Mouse (Mus musculus): ENCODE measurements around the gene Mettl2. TPM values are rescaled to one million over a fixed set of nuclear protein-coding genes. Genes with fewer than 3 reads are reported as not detected.

The Mettl2 gene
- polyA plus RNA-seq, 1 experiment from 2014 or later: 32.9 TPM

GRCm38 (mm10) chr11:105150691-105151090 lies 24.5 kb downstream of the Mettl2 start:
- H3K27ac ChIP-seq (ENCODE audit: low read length): no peak overlapping the region
- H3K4me3 ChIP-seq (ENCODE audit: low read length): no peak overlapping the region
- 71% methylated on average over 4 of the region's 4 CpGs for WGBS
- no peaks in the 10 kb centered on the region for H3K36me3 ChIP-seq (ENCODE audit: control insufficient read depth, insufficient read depth, low read length)
- no peaks in the 10 kb centered on the region for H3K9me3 ChIP-seq (ENCODE audit: control insufficient read depth, low read length)
- H3K9ac ChIP-seq (ENCODE audit: low read length): no peak overlapping the region
- no peaks in the 10 kb centered on the region for H3K27me3 ChIP-seq (ENCODE audit: control insufficient read depth, insufficient read depth, low read depth, low read length)
- peaks cover 21% of the 10 kb centered on the region for H3K4me1 ChIP-seq (replicated peaks; ENCODE audit: control insufficient read depth, insufficient read depth, low read length)
- ATAC-seq (ENCODE audit: low read depth): no peak
- no peak overlapping the region for H3K4me2 ChIP-seq (ENCODE audit: low read depth, low read length)

GRCm38 (mm10) chr11:105151226-105152016 lies 25.2 kb downstream of the Mettl2 start:
- Histone ChIP-seq H3K4me1 (replicated peaks; ENCODE audit: control insufficient read depth, insufficient read depth, low read length) (peaks cover 21% of the 10 kb centered on the region), H3K4me2 (ENCODE audit: low read depth, low read length) (0 out of 2 replicates have a peak overlapping the region, but pooled peaks have one; percentile 6), H3K27ac (ENCODE audit: low read length) (no peak overlapping the region), H3K36me3 (ENCODE audit: control insufficient read depth, insufficient read depth, low read length) (no peaks in the 10 kb centered on the region), H3K9me3 (ENCODE audit: control insufficient read depth, low read length) (no peaks in the 10 kb centered on the region), H3K4me3 (ENCODE audit: low read length) (no peak overlapping the region), H3K9ac (ENCODE audit: low read length) (no peak overlapping the region), H3K27me3 (ENCODE audit: control insufficient read depth, insufficient read depth, low read depth, low read length) (no peaks in the 10 kb centered on the region)
- ATAC-seq (ENCODE audit: low read depth): no peak
- WGBS: 19% methylated on average over 17 of the region's 19 CpGs

GRCm38 (mm10) chr11:105152017-105152300 lies 25.7 kb downstream of the Mettl2 start:
- Histone ChIP-seq H3K27ac (ENCODE audit: low read length) (no peak overlapping the region), H3K27me3 (ENCODE audit: control insufficient read depth, insufficient read depth, low read depth, low read length) (no peaks in the 10 kb centered on the region), H3K9me3 (ENCODE audit: control insufficient read depth, low read length) (no peaks in the 10 kb centered on the region), H3K9ac (ENCODE audit: low read length) (no peak overlapping the region), H3K4me3 (ENCODE audit: low read length) (no peak overlapping the region), H3K36me3 (ENCODE audit: control insufficient read depth, insufficient read depth, low read length) (no peaks in the 10 kb centered on the region), H3K4me2 (ENCODE audit: low read depth, low read length) (no peak overlapping the region), H3K4me1 (replicated peaks; ENCODE audit: control insufficient read depth, insufficient read depth, low read length) (peaks cover 21% of the 10 kb centered on the region)
- ATAC-seq (ENCODE audit: low read depth): no peak
- WGBS: 83% methylated on average over 2 of the region's 4 CpGs

- H3K27ac ChIP-seq (ENCODE audit: low read length): no peak overlapping the region
- no peak for ATAC-seq (ENCODE audit: low read depth)
- peaks cover 21% of the 10 kb centered on the region for H3K4me1 ChIP-seq (replicated peaks; ENCODE audit: control insufficient read depth, insufficient read depth, low read length)
- no peaks in the 10 kb centered on the region for H3K27me3 ChIP-seq (ENCODE audit: control insufficient read depth, insufficient read depth, low read depth, low read length)
- no peak overlapping the region for H3K4me2 ChIP-seq (ENCODE audit: low read depth, low read length)
- H3K9me3 ChIP-seq (ENCODE audit: control insufficient read depth, low read length): no peaks in the 10 kb centered on the region
- H3K4me3 ChIP-seq (ENCODE audit: low read length): no peak overlapping the region
- H3K36me3 ChIP-seq (ENCODE audit: control insufficient read depth, insufficient read depth, low read length): no peaks in the 10 kb centered on the region
- H3K9ac ChIP-seq (ENCODE audit: low read length): no peak overlapping the region
- 77% methylated on average over 11 of the region's 11 CpGs for WGBS
These were observed 26.2 kb downstream of the Mettl2 start for GRCm38 (mm10) chr11:105152357-105152899.

- H3K27ac ChIP-seq (ENCODE audit: low read length): peak overlapping the region; percentile 71
- H3K4me2 ChIP-seq (ENCODE audit: low read depth, low read length): peak overlapping the region; percentile 38
- 11% methylated on average over 12 of the region's 12 CpGs for WGBS
- H3K4me1 ChIP-seq (replicated peaks; ENCODE audit: control insufficient read depth, insufficient read depth, low read length): peaks cover 21% of the 10 kb centered on the region
- H3K9ac ChIP-seq (ENCODE audit: low read length): peak overlapping the region; percentile 41
- no peak overlapping the region for H3K4me3 ChIP-seq (ENCODE audit: low read length)
- H3K27me3 ChIP-seq (ENCODE audit: control insufficient read depth, insufficient read depth, low read depth, low read length): no peaks in the 10 kb centered on the region
- H3K9me3 ChIP-seq (ENCODE audit: control insufficient read depth, low read length): no peaks in the 10 kb centered on the region
- peak; percentile 86 for ATAC-seq (ENCODE audit: low read depth)
- no peaks in the 10 kb centered on the region for H3K36me3 ChIP-seq (ENCODE audit: control insufficient read depth, insufficient read depth, low read length)
These were observed 27.0 kb downstream of the Mettl2 start for GRCm38 (mm10) chr11:105153068-105153833.

- WGBS: 28% methylated on average over 4 of the region's 4 CpGs
- H3K9ac ChIP-seq (ENCODE audit: low read length): no peak overlapping the region
- no peak overlapping the region for H3K4me3 ChIP-seq (ENCODE audit: low read length)
- no peaks in the 10 kb centered on the region for H3K36me3 ChIP-seq (ENCODE audit: control insufficient read depth, insufficient read depth, low read length)
- peak; percentile 19 for ATAC-seq (ENCODE audit: low read depth)
- no peak overlapping the region for H3K4me2 ChIP-seq (ENCODE audit: low read depth, low read length)
- no peaks in the 10 kb centered on the region for H3K9me3 ChIP-seq (ENCODE audit: control insufficient read depth, low read length)
- H3K27me3 ChIP-seq (ENCODE audit: control insufficient read depth, insufficient read depth, low read depth, low read length): no peaks in the 10 kb centered on the region
- H3K27ac ChIP-seq (ENCODE audit: low read length): no peak overlapping the region
- H3K4me1 ChIP-seq (replicated peaks; ENCODE audit: control insufficient read depth, insufficient read depth, low read length): peaks cover 21% of the 10 kb centered on the region
These were observed 29.7 kb downstream of the Mettl2 start for GRCm38 (mm10) chr11:105155915-105156314.

GRCm38 (mm10) chr11:105156748-105157267 lies 30.6 kb downstream of the Mettl2 start:
- ATAC-seq (ENCODE audit: low read depth): no peak
- Histone ChIP-seq H3K4me3 (ENCODE audit: low read length) (no peak overlapping the region), H3K27me3 (ENCODE audit: control insufficient read depth, insufficient read depth, low read depth, low read length) (no peaks in the 10 kb centered on the region), H3K27ac (ENCODE audit: low read length) (no peak overlapping the region), H3K4me2 (ENCODE audit: low read depth, low read length) (no peak overlapping the region), H3K9ac (ENCODE audit: low read length) (no peak overlapping the region), H3K36me3 (ENCODE audit: control insufficient read depth, insufficient read depth, low read length) (no peaks in the 10 kb centered on the region), H3K4me1 (replicated peaks; ENCODE audit: control insufficient read depth, insufficient read depth, low read length) (peaks cover 21% of the 10 kb centered on the region), H3K9me3 (ENCODE audit: control insufficient read depth, low read length) (no peaks in the 10 kb centered on the region)
- 64% methylated on average over 19 of the region's 19 CpGs for WGBS

GRCm38 (mm10) chr11:105158047-105158446 lies 31.8 kb downstream of the Mettl2 start:
- Histone ChIP-seq H3K36me3 (ENCODE audit: control insufficient read depth, insufficient read depth, low read length) (no peaks in the 10 kb centered on the region), H3K27me3 (ENCODE audit: control insufficient read depth, insufficient read depth, low read depth, low read length) (no peaks in the 10 kb centered on the region), H3K4me1 (replicated peaks; ENCODE audit: control insufficient read depth, insufficient read depth, low read length) (peaks cover 15% of the 10 kb centered on the region), H3K4me2 (ENCODE audit: low read depth, low read length) (no peak overlapping the region), H3K9me3 (ENCODE audit: control insufficient read depth, low read length) (peaks cover 8% of the 10 kb centered on the region), H3K4me3 (ENCODE audit: low read length) (no peak overlapping the region), H3K27ac (ENCODE audit: low read length) (no peak overlapping the region), H3K9ac (ENCODE audit: low read length) (no peak overlapping the region)
- no peak for ATAC-seq (ENCODE audit: low read depth)

- 51% methylated on average over 6 of the region's 6 CpGs for WGBS
- ATAC-seq (ENCODE audit: low read depth): 0 out of 2 replicates have a peak, but pooled peaks have one; percentile 47
- H3K4me2 ChIP-seq (ENCODE audit: low read depth, low read length): no peak overlapping the region
These were observed 33.6 kb downstream of the Mettl2 start for GRCm38 (mm10) chr11:105159673-105160360.

More at GRCm38 (mm10) chr11:105159673-105160360, 33.6 kb downstream of the Mettl2 start:
- Histone ChIP-seq H3K27me3 (ENCODE audit: control insufficient read depth, insufficient read depth, low read depth, low read length) (no peaks in the 10 kb centered on the region), H3K4me3 (ENCODE audit: low read length) (no peak overlapping the region), H3K4me1 (replicated peaks; ENCODE audit: control insufficient read depth, insufficient read depth, low read length) (peaks cover 3% of the 10 kb centered on the region; the same call in 1 of the 2 replicates), H3K9ac (ENCODE audit: low read length) (no peak overlapping the region), H3K27ac (ENCODE audit: low read length) (no peak overlapping the region), H3K9me3 (ENCODE audit: control insufficient read depth, low read length) (peaks cover 13% of the 10 kb centered on the region), H3K36me3 (ENCODE audit: control insufficient read depth, insufficient read depth, low read length) (no peaks in the 10 kb centered on the region)
